Mouse (Mus musculus) liver, embryonic 14.5 days (tissue): ENCODE results near the gene Trim11. TPM values are rescaled to one million over a fixed set of nuclear protein-coding genes. Genes with fewer than 3 reads are reported as not detected.

Experiments used
- ATAC-seq: fragments of 200-750 bp; cut with Nextera tagmentation; 2 replicates; pipeline ENCODE4 v1.8.0; 2017; ENCODE audit warnings: moderate number of reproducible peaks, mild to moderate bottlenecking, moderate library complexity; ENCODE audit not compliant: insufficient read depth
- DNase-seq, 3 experiments: peaks; one replicate each; pipeline ENCODE4 v3.0.0-alpha.2; 2012 to 2013; ENCODE audit warnings: low read depth in 3 of 3, low spot score in 3 of 3
- H3K27ac ChIP-seq: fragments of 300-500 bp; sonication (generic); 2 replicates; pipeline ENCODE4 v1.5.1; 2014; ENCODE audit warnings: moderate library complexity, mild to moderate bottlenecking, control low read depth, inconsistent platforms
- H3K27me3 ChIP-seq: fragments of 300-500 bp; sonication (generic); 2 replicates; pipeline ENCODE4 v1.6.1; 2014; ENCODE audit warnings: mild to moderate bottlenecking, low read length, moderate library complexity; ENCODE audit not compliant: control insufficient read depth, insufficient read depth
- H3K36me3 ChIP-seq: fragments of 300-500 bp; sonication (generic); replicated peaks from 2 replicates; pipeline ENCODE4 v1.6.1; 2014; ENCODE audit warnings: low read depth; ENCODE audit not compliant: control insufficient read depth, insufficient read depth
- H3K4me1 ChIP-seq, 2 experiments: fragments of 200-500 bp in 1 of 2; fragments of 300-500 bp in 1 of 2; sonication (generic) in 1 of 2; replicated peaks; 2 replicates each; pipeline ENCODE4 v1.6.1; 2012 to 2014; ENCODE audit warnings: antibody characterized with exemption in 1 of 2, inconsistent platforms in 1 of 2, low read length in 1 of 2; ENCODE audit not compliant: control insufficient read depth in 2 of 2, insufficient read depth in 2 of 2
- H3K4me2 ChIP-seq: fragments of 300-500 bp; sonication (generic); 2 replicates; pipeline ENCODE4 v1.6.1; 2014; ENCODE audit warnings: low read depth, mild to moderate bottlenecking, control low read depth, moderate library complexity
- H3K4me3 ChIP-seq, 2 experiments: fragments of 200-500 bp in 1 of 2; fragments of 300-500 bp in 1 of 2; sonication (generic) in 1 of 2; 2 replicates each; pipeline ENCODE4 v1.5.1; 2012 to 2014; ENCODE audit warnings: low read depth in 2 of 2, low read length in 2 of 2, mild to moderate bottlenecking in 2 of 2, control low read depth in 1 of 2, inconsistent platforms in 1 of 2, moderate library complexity in 1 of 2; ENCODE audit not compliant: insufficient read depth in 1 of 2
- H3K9ac ChIP-seq: fragments of 300-500 bp; sonication (generic); replicated peaks from 2 replicates; pipeline ENCODE4 v1.6.1; 2014; ENCODE audit warnings: mild to moderate bottlenecking, control low read depth, moderate library complexity
- H3K9me3 ChIP-seq: fragments of 300-500 bp; sonication (generic); 2 replicates; pipeline ENCODE4 v1.6.1; 2016; ENCODE audit warnings: low read length, mixed read lengths; ENCODE audit not compliant: control insufficient read depth
- CTCF ChIP-seq: IDR thresholded peaks from 2 replicates; pipeline ENCODE4 v1.5.1; 2016; ENCODE audit warnings: antibody characterized with exemption, low read depth, control low read depth
- EP300 ChIP-seq: IDR thresholded peaks from 2 replicates; pipeline ENCODE4 v1.6.1; 2016; ENCODE audit warnings: antibody characterized with exemption, low read depth
- WGBS: fragments of 180-500 bp; shearing (Covaris S2); extraction: QIAGEN DNeasy Blood & Tissue Kit; methylation state at CpG from one replicate; pipeline ENCODE4 v1.1.7; 2014; ENCODE audit not compliant: insufficient replicate concordance; 5-methylcytosine and 5-hydroxymethylcytosine counted together
- microRNA-seq: library from miRNA; unstranded; fragments of <30 nt; microRNA quantifications from one replicate; pipeline ENCODE4, GENCODE M21; 2016
- polyA plus RNA-seq, 2 experiments: library from polyadenylated mRNA; depleted of rRNA in 1 of 2; stranded (reverse) in 1 of 2; unstranded in 1 of 2; fragments of >200 nt; fragmentation: Nextera tagmentation in 1 of 2; extraction: Ambion mirVana in 1 of 2; gene quantifications; 2 replicates each; pipeline versions ENCODE4 v1.2.1 to v1.2.3; 2012 to 2014

The Trim11 gene
- polyA plus RNA-seq, 2 experiments = 6.4 to 8.1 TPM

- Histone ChIP-seq H3K27ac (no peak overlapping the region), H3K9ac (no peak overlapping the region), H3K9me3 (no peaks in the 10 kb centered on the region), H3K27me3 (no peaks in the 10 kb centered on the region), H3K4me2 (no peak overlapping the region), H3K4me1 (no peaks in the 10 kb centered on the region), H3K36me3 (no peaks in the 10 kb centered on the region), H3K4me3 (no peak overlapping the region)
- DNase-seq = no peak
- no peak for ATAC-seq
- TF ChIP-seq EP300 (no peak), CTCF (no peak)
- WGBS = 63% methylated on average over 7 of the region's 7 CpGs
Measured at GRCm38 (mm10) chr11:59002327-59003079, 24.6 kb downstream of the Trim11 start.

GRCm38 (mm10) chr11:59015052-59015451 is 37.2 kb downstream of the Trim11 start:
- Histone ChIP-seq H3K27me3 (no peaks in the 10 kb centered on the region), H3K27ac (no peak overlapping the region), H3K36me3 (no peaks in the 10 kb centered on the region), H3K4me3 (no peak overlapping the region), H3K4me1 (no peaks in the 10 kb centered on the region), H3K9ac (no peak overlapping the region), H3K9me3 (no peaks in the 10 kb centered on the region), H3K4me2 (no peak overlapping the region)
- TF ChIP-seq CTCF = peak; percentile 80
- no peak for TF ChIP-seq EP300
- DNase-seq = no peak
- WGBS = 32% methylated on average over 9 of the region's 9 CpGs
- no peak for ATAC-seq

GRCm38 (mm10) chr11:59026411-59026810 is 48.5 kb downstream of the Trim11 start:
- H3K4me3 ChIP-seq = no peak overlapping the region
- no peaks in the 10 kb centered on the region for H3K4me1 ChIP-seq
- H3K36me3 ChIP-seq = no peaks in the 10 kb centered on the region
- ATAC-seq (no peak), DNase-seq (no peak)
- H3K27me3 ChIP-seq = no peaks in the 10 kb centered on the region
- TF ChIP-seq CTCF (no peak), EP300 (no peak)
- no peak overlapping the region for H3K9ac ChIP-seq
- WGBS = 58% methylated on average over 6 of the region's 6 CpGs
- H3K9me3 ChIP-seq = no peaks in the 10 kb centered on the region
- H3K4me2 ChIP-seq = no peak overlapping the region
- no peak overlapping the region for H3K27ac ChIP-seq

- no peak for ATAC-seq
- Histone ChIP-seq H3K4me2 (no peak overlapping the region), H3K9ac (no peak overlapping the region), H3K4me3 (no peak overlapping the region), H3K36me3 (no peaks in the 10 kb centered on the region), H3K9me3 (no peaks in the 10 kb centered on the region), H3K4me1 (no peaks in the 10 kb centered on the region), H3K27me3 (no peaks in the 10 kb centered on the region), H3K27ac (no peak overlapping the region)
- TF ChIP-seq EP300 (no peak), CTCF (peak; percentile 45)
- DNase-seq = no peak
- 76% methylated on average over 13 of the region's 13 CpGs for WGBS
Measured at GRCm38 (mm10) chr11:59029003-59029402, 51.1 kb downstream of the Trim11 start.

Small RNA genes within 50 kb of the gene (microRNA-seq; reads per million reads assigned to microRNA genes)
- gene Gm44313 = 1.3 reads per million

Other genes with a start within 250 kb of the Trim11 start
- not detected in 2 replicates for gene Olfr317, start 238.9 kb upstream of the Trim11 start, polyA plus RNA-seq (2012; rRNA removed)
- not detected in 2 replicates for gene Olfr317, start 238.9 kb upstream of the Trim11 start, polyA plus RNA-seq (2014; fragmentation: Nextera tagmentation; extraction: Ambion mirVana)
- not detected in 2 replicates for gene Olfr316, start 225.4 kb upstream of the Trim11 start, polyA plus RNA-seq (2012; rRNA removed)
- not detected in 2 replicates for gene Olfr316, start 225.4 kb upstream of the Trim11 start, polyA plus RNA-seq (2014; fragmentation: Nextera tagmentation; extraction: Ambion mirVana)
- gene Olfr315, start 204.9 kb upstream of the Trim11 start, polyA plus RNA-seq (2012; rRNA removed) = not detected in 2 replicates
- gene Olfr315, start 204.9 kb upstream of the Trim11 start, polyA plus RNA-seq (2014; fragmentation: Nextera tagmentation; extraction: Ambion mirVana) = not detected in 2 replicates
- not detected in 2 replicates for gene Olfr314, start 195.1 kb upstream of the Trim11 start, polyA plus RNA-seq (2012; rRNA removed)
- gene Olfr314, start 195.1 kb upstream of the Trim11 start, polyA plus RNA-seq (2014; fragmentation: Nextera tagmentation; extraction: Ambion mirVana) = not detected in 2 replicates
- not detected in 2 replicates for gene Fam183b, start 176.1 kb upstream of the Trim11 start, polyA plus RNA-seq (2012; rRNA removed)
- gene Fam183b, start 176.1 kb upstream of the Trim11 start, polyA plus RNA-seq (2014; fragmentation: Nextera tagmentation; extraction: Ambion mirVana) = not detected in 2 replicates
- not detected in 2 replicates for gene Olfr313, start 163.1 kb upstream of the Trim11 start, polyA plus RNA-seq (2012; rRNA removed)
- not detected in 2 replicates for gene Olfr313, start 163.1 kb upstream of the Trim11 start, polyA plus RNA-seq (2014; fragmentation: Nextera tagmentation; extraction: Ambion mirVana)
- gene Olfr312, start 148.9 kb upstream of the Trim11 start, polyA plus RNA-seq (2012; rRNA removed) = not detected in 2 replicates
- not detected in 2 replicates for gene Olfr312, start 148.9 kb upstream of the Trim11 start, polyA plus RNA-seq (2014; fragmentation: Nextera tagmentation; extraction: Ambion mirVana)
- gene Olfr311, start 138.8 kb upstream of the Trim11 start, polyA plus RNA-seq (2012; rRNA removed) = not detected in 2 replicates
- gene Olfr311, start 138.8 kb upstream of the Trim11 start, polyA plus RNA-seq (2014; fragmentation: Nextera tagmentation; extraction: Ambion mirVana) = not detected in 2 replicates
- gene Gm12258, start 130.9 kb upstream of the Trim11 start, polyA plus RNA-seq (2012; rRNA removed) = 2.0 and 2.8 TPM in 2 replicates
- gene Gm12258, start 130.9 kb upstream of the Trim11 start, polyA plus RNA-seq (2014; fragmentation: Nextera tagmentation; extraction: Ambion mirVana) = 1.3 and 1.8 TPM in 2 replicates
- gene 2810021J22Rik, start 110.9 kb upstream of the Trim11 start, polyA plus RNA-seq (2012; rRNA removed) = 0.92 and 1.5 TPM in 2 replicates
- gene 2810021J22Rik, start 110.9 kb upstream of the Trim11 start, polyA plus RNA-seq (2014; fragmentation: Nextera tagmentation; extraction: Ambion mirVana) = 2.2 and 2.5 TPM in 2 replicates
- gene Zfp39, start 73.9 kb upstream of the Trim11 start, polyA plus RNA-seq (2012; rRNA removed) = 3.9 and 4.6 TPM in 2 replicates
- 5.2 and 5.4 TPM in 2 replicates for gene Zfp39, start 73.9 kb upstream of the Trim11 start, polyA plus RNA-seq (2014; fragmentation: Nextera tagmentation; extraction: Ambion mirVana)
- gene Btnl10, start 60.2 kb upstream of the Trim11 start, polyA plus RNA-seq (2012; rRNA removed) = 18.2 and 19.3 TPM in 2 replicates
- gene Btnl10, start 60.2 kb upstream of the Trim11 start, polyA plus RNA-seq (2014; fragmentation: Nextera tagmentation; extraction: Ambion mirVana) = 9.1 and 9.6 TPM in 2 replicates
- 80.8 and 83.3 TPM in 2 replicates for gene Rnf187, start 39.2 kb upstream of the Trim11 start, polyA plus RNA-seq (2012; rRNA removed)
- 104 and 120 TPM in 2 replicates for gene Rnf187, start 39.2 kb upstream of the Trim11 start, polyA plus RNA-seq (2014; fragmentation: Nextera tagmentation; extraction: Ambion mirVana)
- 15.7 and 16.0 TPM in 2 replicates for gene Hist3h2ba, start 29.2 kb upstream of the Trim11 start, polyA plus RNA-seq (2012; rRNA removed)
- 4.2 and 6.0 TPM in 2 replicates for gene Hist3h2ba, start 29.2 kb upstream of the Trim11 start, polyA plus RNA-seq (2014; fragmentation: Nextera tagmentation; extraction: Ambion mirVana)
- gene Hist3h2a, start 23.4 kb upstream of the Trim11 start, polyA plus RNA-seq (2012; rRNA removed) = 11.0 and 11.5 TPM in 2 replicates
- gene Hist3h2a, start 23.4 kb upstream of the Trim11 start, polyA plus RNA-seq (2014; fragmentation: Nextera tagmentation; extraction: Ambion mirVana) = 13.5 and 16.7 TPM in 2 replicates
- gene Trim17, start 23.4 kb upstream of the Trim11 start, polyA plus RNA-seq (2012; rRNA removed) = 0.05 and 0.06 TPM in 2 replicates
- gene Trim17, start 23.4 kb upstream of the Trim11 start, polyA plus RNA-seq (2014; fragmentation: Nextera tagmentation; extraction: Ambion mirVana) = 0.06 and 0.14 TPM in 2 replicates
- gene Obscn, start 158.3 kb downstream of the Trim11 start, polyA plus RNA-seq (2012; rRNA removed) = 0.11 TPM in 2 replicates
- gene Obscn, start 158.3 kb downstream of the Trim11 start, polyA plus RNA-seq (2014; fragmentation: Nextera tagmentation; extraction: Ambion mirVana) = 0.06 and 0.13 TPM in 2 replicates
- gene Iba57, start 185.6 kb downstream of the Trim11 start, polyA plus RNA-seq (2012; rRNA removed) = 7.9 and 8.0 TPM in 2 replicates
- 4.4 and 4.7 TPM in 2 replicates for gene Iba57, start 185.6 kb downstream of the Trim11 start, polyA plus RNA-seq (2014; fragmentation: Nextera tagmentation; extraction: Ambion mirVana)
- gene Gjc2, start 205.1 kb downstream of the Trim11 start, polyA plus RNA-seq (2012; rRNA removed) = 0.08 and 0.10 TPM in 2 replicates
- gene Gjc2, start 205.1 kb downstream of the Trim11 start, polyA plus RNA-seq (2014; fragmentation: Nextera tagmentation; extraction: Ambion mirVana) = 0.13 TPM in 1 of 2 replicates, not detected in the other
- gene Guk1, start 214.1 kb downstream of the Trim11 start, polyA plus RNA-seq (2012; rRNA removed) = 40.2 and 41.1 TPM in 2 replicates
- gene Guk1, start 214.1 kb downstream of the Trim11 start, polyA plus RNA-seq (2014; fragmentation: Nextera tagmentation; extraction: Ambion mirVana) = 64.2 and 70.5 TPM in 2 replicates
- 25.3 and 41.2 TPM in 2 replicates for gene Mrpl55, start 224.4 kb downstream of the Trim11 start, polyA plus RNA-seq (2012; rRNA removed)
- 56.8 and 59.8 TPM in 2 replicates for gene Mrpl55, start 224.4 kb downstream of the Trim11 start, polyA plus RNA-seq (2014; fragmentation: Nextera tagmentation; extraction: Ambion mirVana)
- gene 2310033P09Rik, start 230.2 kb downstream of the Trim11 start, polyA plus RNA-seq (2012; rRNA removed) = 13.3 and 23.6 TPM in 2 replicates
- gene 2310033P09Rik, start 230.2 kb downstream of the Trim11 start, polyA plus RNA-seq (2014; fragmentation: Nextera tagmentation; extraction: Ambion mirVana) = 16.2 and 17.4 TPM in 2 replicates